Mouse (Mus musculus): ENCODE measurements at regions not wholly inside any gene's neighbourhood (a gene's known extent, or its start where the extent isn't known, plus 50 kb on each side); places are given as distances from the start of the nearest gene placed in this dataset.

GRCm38 (mm10) chr12:57928030-57928429, 283.5 kb upstream of the Sstr1 start:
- no peak for TF ChIP-seq CTCF (IDR thresholded peaks at IDR 0.05; ENCODE audit: low read depth)
- no peak for TF ChIP-seq EP300 (IDR thresholded peaks at IDR 0.05; ENCODE audit: low read depth)
